Mouse (Mus musculus): ENCODE measurements around the gene Olfr1367. TPM values are rescaled to one million over a fixed set of nuclear protein-coding genes. Genes with fewer than 3 reads are reported as not detected.

Gene Olfr1367
- total RNA-seq (2021): not detected
- long read RNA-seq, experiment 1: 0 reads
- long read RNA-seq, experiment 2: 0 reads

DNA sequence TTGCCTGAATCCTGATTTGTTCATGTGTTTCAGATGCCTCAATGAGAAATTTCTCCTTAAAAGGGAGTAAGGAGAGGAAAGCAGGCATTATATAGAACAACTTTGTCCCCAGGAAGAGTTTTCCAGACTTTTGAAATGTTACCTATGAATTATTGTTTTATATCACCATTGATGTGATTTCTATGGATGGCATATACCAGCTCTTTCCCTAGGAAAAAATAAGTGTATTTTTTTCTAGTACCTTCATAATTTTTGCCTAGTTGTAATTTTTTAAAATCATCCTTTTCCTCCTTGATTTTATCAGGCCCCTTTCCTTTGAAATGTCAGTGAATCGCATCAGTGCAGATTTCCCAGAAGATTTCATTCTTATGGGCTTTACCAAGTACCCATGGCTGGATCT, at the start of gene Olfr1367:
TSS of gene Olfr1367 (plus strand) at position 301 of the 400 bp plus-strand sequence.
- intact Hi-C loops (cut with DNase I): no loop called here
- H3K27ac ChIP-seq: no peak within 1 kb of the TSS
- H3K4me3 ChIP-seq: no peak within 1 kb of the TSS
- no peak for DNase-seq (ENCODE audit: extremely low spot score in 1 of 2, low spot score in 2 of 2)
- TF ChIP-seq CTCF (IDR thresholded peaks at IDR 0.05): no peak

GRCm38 (mm10) chr13:21298557-21298956, 48.2 kb upstream of the Olfr1367 start:
- no peak overlapping the region for H3K4me3 ChIP-seq
- no peak for DNase-seq (ENCODE audit: extremely low spot score in 1 of 2, low spot score in 2 of 2)
- no peak for TF ChIP-seq CTCF (IDR thresholded peaks at IDR 0.05)
- H3K27ac ChIP-seq: no peak overlapping the region
- intact Hi-C loops (cut with DNase I): no loop called here

DNA sequence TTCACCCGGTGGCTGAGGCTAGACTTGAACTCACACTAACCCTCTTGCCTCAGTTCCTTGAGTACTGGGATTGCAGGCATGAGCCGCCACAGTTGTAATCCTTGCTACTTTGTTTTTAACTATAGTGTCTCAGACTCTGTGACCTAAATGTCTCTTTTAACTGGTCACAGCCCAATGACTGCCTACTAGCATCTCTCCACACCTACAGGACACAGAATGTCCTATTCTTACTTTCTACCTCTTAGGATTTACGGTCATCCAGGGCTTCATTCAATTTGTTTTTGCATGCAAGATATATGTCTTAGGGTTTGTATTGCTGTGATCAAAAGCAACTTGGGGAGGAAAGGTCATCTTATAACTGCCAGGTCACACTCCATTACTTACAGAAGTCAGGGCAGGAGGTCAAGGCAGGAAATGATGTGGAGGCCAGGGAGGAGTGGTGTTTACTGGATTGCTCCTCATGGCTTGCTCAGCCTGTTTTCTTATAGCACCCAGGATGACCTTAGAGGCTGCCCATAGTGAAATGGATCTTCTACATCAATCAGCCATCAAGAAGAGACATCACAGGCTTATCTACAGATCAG, 42.1 kb upstream of the Olfr1367 start:
- H3K4me3 ChIP-seq: no peak overlapping the region
- TF ChIP-seq CTCF (IDR thresholded peaks at IDR 0.05): no peak
- H3K27ac ChIP-seq: no peak overlapping the region
- intact Hi-C loops (cut with DNase I): no loop called here
- DNase-seq (ENCODE audit: extremely low spot score in 1 of 2, low spot score in 2 of 2): no peak

DNA sequence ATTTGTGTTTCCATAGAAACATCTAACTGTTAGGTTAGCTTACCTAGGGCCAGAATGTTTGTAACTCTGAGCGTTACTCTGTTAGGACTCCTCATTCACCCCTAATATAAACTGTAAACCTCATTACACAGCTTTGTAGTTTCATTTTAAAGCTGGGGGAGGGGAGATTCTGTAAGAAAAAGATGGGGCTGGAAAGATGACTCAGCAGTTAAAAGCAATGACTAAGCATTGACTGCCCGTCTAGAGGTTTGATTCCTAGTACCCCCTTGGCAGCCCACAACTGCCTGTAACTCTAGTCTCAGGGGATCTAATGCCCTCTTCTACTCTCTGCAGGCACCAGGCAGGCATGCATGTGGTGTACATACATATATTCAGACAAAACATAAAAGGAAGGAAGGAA, 36.9 kb upstream of the Olfr1367 start:
- no peak for DNase-seq (ENCODE audit: extremely low spot score in 1 of 2, low spot score in 2 of 2)
- TF ChIP-seq CTCF (IDR thresholded peaks at IDR 0.05): no peak
- Histone ChIP-seq H3K27ac (no peak overlapping the region), H3K4me3 (no peak overlapping the region)
- intact Hi-C loops (cut with DNase I): no loop called here

- DNase-seq (ENCODE audit: extremely low spot score in 1 of 2, low spot score in 2 of 2): no peak
- TF ChIP-seq CTCF (IDR thresholded peaks at IDR 0.05): no peak
- Histone ChIP-seq H3K27ac (no peak within 1 kb of the TSS), H3K4me3 (no peak within 1 kb of the TSS)
- intact Hi-C loops (cut with DNase I): no loop called here
Observed at GRCm38 (mm10) chr13:21311926-21312325, 34.8 kb upstream of the Olfr1367 start, which contains the start of gene Gpx6. Gene Gpx6, plus strand, starts transcription at chr13:21312125.

DNA sequence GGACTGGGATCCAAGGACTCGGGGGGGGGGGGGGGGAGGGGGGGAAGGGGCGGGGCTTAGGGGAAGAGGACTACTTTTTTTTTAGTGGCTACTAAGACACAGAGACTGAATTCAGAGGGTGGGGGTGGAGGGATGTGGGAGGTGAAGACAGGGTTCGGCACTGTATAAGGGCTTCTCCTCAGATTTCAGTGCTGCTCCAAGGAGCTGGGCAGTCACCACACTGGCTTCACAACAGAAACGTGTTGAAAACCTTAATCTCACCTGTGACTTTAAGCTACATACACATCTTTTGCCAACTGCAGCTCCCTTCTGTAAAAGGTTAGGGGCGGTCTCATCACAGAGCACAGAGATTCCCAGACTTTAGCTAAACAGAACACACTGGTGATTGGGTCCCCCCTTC, 33.9 kb upstream of the Olfr1367 start:
- TF ChIP-seq CTCF (IDR thresholded peaks at IDR 0.05): no peak
- H3K4me3 ChIP-seq: no peak overlapping the region
- DNase-seq (ENCODE audit: extremely low spot score in 1 of 2, low spot score in 2 of 2): no peak
- H3K27ac ChIP-seq: no peak overlapping the region
- intact Hi-C loops (cut with DNase I): no loop called here

DNA sequence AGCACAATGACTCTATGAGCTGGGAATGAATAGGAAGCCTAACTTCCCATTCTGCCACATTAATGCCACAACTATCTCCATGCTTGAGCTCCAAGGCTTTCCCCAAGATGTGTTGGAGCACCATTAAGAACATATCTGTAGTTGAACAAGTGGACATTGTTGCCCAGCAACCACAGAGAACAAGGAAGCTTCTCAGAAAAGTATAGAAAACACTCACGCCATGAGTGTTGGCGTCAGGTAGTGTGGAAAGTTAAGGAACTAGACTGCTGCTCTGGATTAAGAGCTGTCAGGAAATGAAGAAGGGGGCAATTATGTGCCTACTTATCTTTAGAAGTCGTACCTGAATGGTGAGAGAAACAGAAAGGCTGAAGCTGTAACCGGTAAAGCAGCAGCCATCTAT, 32.8 kb upstream of the Olfr1367 start:
- H3K27ac ChIP-seq: no peak overlapping the region
- DNase-seq (ENCODE audit: extremely low spot score in 1 of 2, low spot score in 2 of 2): no peak
- H3K4me3 ChIP-seq: no peak overlapping the region
- TF ChIP-seq CTCF (IDR thresholded peaks at IDR 0.05): no peak
- intact Hi-C loops (cut with DNase I): no loop called here

GRCm38 (mm10) chr13:21320262-21320661, 26.4 kb upstream of the Olfr1367 start:
- Histone ChIP-seq H3K4me3 (no peak overlapping the region), H3K27ac (no peak overlapping the region)
- no peak for TF ChIP-seq CTCF (IDR thresholded peaks at IDR 0.05)
- intact Hi-C loops (cut with DNase I): no loop called here
- DNase-seq (ENCODE audit: extremely low spot score in 1 of 2, low spot score in 2 of 2): no peak

DNA sequence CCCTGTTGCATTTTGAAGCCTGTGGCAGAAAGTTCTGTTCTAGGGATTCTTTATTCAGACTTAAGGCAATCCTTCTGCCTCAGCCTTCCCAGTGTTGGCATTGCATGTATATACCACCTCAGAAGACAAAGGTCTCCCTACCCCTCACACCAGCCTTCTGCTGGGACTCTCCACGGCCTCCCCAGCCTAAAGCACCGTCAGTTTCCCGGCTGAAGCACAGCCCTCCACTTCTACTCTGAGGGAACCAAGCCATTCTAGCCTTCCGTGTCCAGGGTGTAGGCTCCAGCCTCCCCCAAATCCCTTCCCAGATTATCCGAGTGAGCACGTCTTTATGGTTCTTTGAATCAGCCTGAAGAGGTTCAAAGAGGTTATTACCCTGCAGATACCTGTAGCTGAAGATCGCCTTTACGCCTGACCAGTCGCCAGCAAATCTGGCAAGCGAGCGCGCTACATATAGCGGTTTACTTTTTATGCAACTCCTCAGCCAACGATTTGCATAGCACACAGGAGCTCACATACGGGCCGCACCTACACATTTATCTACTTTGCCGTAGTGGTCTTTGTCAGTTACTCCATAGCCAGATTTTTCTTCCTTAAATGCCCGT, 24.7 kb upstream of the Olfr1367 start:
- Histone ChIP-seq H3K4me3 (peak overlapping the region; percentile 49), H3K27ac (no peak overlapping the region)
- peak; percentile 17 to 31 for DNase-seq (ENCODE audit: extremely low spot score in 1 of 2, low spot score in 2 of 2)
- TF ChIP-seq CTCF (IDR thresholded peaks at IDR 0.05): no peak
- intact Hi-C loops (cut with DNase I): no loop called here

DNA sequence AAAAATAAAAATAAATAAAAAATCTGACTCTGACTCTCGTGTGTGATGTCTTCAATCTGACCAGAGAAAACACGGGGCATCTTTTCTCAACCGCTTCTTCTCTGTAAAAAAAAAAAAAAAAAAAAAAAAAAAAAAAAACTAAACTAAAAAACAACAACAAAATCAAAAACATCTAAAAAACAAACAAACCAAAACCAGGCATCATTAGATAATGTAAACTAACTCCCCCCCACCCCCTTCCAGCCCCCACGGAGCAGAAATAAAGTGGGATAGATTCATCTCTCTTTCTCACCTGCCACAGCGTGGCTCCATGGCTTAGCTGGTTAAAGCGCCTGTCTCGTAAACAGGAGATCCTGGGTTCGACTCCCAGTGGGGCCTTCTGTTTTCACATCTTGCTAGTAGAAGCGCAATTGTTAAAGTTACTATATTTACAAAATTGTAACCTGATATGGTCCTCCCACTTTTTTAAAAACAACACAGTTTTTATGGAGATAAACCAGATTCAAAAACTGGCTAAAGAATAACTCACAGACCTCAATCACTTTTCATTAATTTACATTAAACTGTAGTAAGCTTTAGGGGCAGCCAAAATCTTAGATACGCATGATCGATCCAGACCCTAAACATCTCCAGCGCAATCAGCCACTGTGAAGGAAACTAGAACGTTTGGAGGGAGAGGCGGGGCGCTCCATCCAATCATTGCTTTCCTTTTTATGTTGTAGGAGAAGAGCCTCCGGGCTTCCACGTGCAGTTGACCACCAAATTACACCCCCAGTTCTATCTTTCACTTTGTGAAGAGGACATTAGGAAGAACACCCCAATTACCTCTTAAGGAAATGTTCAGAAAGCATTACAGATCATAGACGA, 24.0 kb upstream of the Olfr1367 start:
- intact Hi-C loops (cut with DNase I): no loop called here
- DNase-seq (ENCODE audit: extremely low spot score in 1 of 2, low spot score in 2 of 2): peak; percentile 73 to 74
- no peak overlapping the region for H3K27ac ChIP-seq
- peak overlapping the region; percentile 49 for H3K4me3 ChIP-seq
- no peak for TF ChIP-seq CTCF (IDR thresholded peaks at IDR 0.05)

- DNase-seq (ENCODE audit: extremely low spot score in 1 of 2, low spot score in 2 of 2): no peak
- no peak for TF ChIP-seq CTCF (IDR thresholded peaks at IDR 0.05)
- intact Hi-C loops (cut with DNase I): no loop called here
- Histone ChIP-seq H3K4me3 (peak overlapping the region; percentile 49), H3K27ac (no peak overlapping the region)
Observed at GRCm38 (mm10) chr13:21323405-21323804, 23.3 kb upstream of the Olfr1367 start.

- intact Hi-C loops (cut with DNase I): loop anchor here (2.0 to 5.0 kb wide), 4 partner anchors 49 to 153 kb away; no protein-coding TSS in a partner anchor
- Histone ChIP-seq H3K27ac (no peak overlapping the region), H3K4me3 (peak overlapping the region; percentile 60; the same call in 1 of the 2 replicates)
- no peak for DNase-seq (ENCODE audit: extremely low spot score in 1 of 2, low spot score in 2 of 2)
- peak; percentile 70 for TF ChIP-seq CTCF (IDR thresholded peaks at IDR 0.05)
Observed at GRCm38 (mm10) chr13:21326191-21326590, 20.5 kb upstream of the Olfr1367 start.
